Mouse (Mus musculus): ENCODE measurements around the gene Nrap.
A peak's percentile ranks its signal among the peaks of the same experiment; 100 is the strongest.

DNA sequence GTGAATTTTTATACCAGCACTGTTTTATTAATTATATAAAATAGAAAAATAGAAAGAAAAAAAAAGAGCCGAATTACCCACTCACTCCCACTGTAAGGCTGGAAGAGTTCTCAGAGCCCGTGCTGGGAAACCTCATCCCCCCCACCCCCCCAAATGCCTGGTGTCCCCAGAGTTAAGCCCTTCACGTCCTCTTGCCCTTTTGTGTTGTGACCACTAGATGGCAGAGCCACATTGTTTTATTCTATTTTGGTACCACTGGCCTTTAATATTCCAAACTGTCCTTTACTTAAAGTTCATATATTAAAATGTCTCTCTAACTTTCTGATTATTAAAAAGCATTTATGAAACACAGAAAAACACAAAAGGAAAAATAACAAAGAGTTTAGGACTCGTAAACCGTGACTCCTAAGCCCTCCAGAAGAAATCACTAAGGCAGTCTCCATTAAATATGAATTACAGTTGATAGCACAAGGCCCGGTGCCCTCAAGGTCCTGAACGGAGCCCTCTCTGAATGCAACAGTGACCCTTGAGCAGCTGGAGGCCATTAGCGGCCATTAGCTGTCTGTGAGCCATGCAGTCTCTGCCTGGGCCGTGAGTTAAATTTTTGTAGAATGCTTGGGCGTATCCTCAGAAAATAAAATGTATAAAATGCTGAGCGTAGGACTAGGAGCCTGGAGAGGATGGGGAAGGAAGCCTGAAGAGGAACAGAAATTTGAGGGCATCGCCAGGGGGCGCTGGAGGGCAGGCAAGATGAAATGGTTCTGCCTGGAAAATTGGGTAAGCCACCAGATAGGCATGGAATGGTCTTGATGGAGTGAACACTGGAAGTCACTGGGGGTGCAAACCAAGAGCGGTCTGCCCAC is 32.9 kb upstream of the Nrap start:
- peak; percentile 86 for TF ChIP-seq CTCF (IDR thresholded peaks at IDR 0.05; ENCODE audit: low read depth, low read length)
- no peak for TF ChIP-seq POLR2A (IDR thresholded peaks at IDR 0.05; ENCODE audit: insufficient read depth, low read length)
